Mouse (Mus musculus): ENCODE measurements at regions not wholly inside any gene's neighbourhood (a gene's known extent, or its start where the extent isn't known, plus 50 kb on each side); places are given as distances from the start of the nearest gene placed in this dataset.
"Not testable (repeated sequence)": the region's sequence is repeated elsewhere in the genome, so short reads cannot be mapped to it uniquely, and the experiment has no call there.

GRCm38 (mm10) chr13:103622324-103622723 is 152.1 kb downstream of the Srek1 start:
- DNase-seq (ENCODE audit: extremely low read depth, low read depth): no peak

DNA sequence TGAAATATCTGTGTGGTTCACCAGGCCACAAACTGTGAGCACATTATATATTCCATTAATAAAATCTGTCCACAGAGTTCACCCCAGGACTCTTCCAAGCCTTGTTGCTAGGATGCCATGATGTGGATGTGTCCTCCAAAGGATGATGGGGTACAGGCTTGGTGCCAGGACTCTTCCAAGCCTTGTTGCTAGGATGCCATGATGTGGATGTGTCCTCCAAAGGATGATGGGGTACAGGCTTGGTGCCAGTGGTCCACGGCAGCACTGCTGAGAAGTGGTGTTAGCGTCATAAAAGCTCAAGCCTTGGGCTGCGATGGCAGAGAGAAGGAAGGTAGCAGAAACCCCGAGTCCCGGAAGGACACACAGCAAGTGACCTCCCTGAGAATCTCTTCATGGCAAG is 153.4 kb downstream of the Srek1 start:
- not testable (repeated sequence) for DNase-seq (ENCODE audit: extremely low read depth, low read depth)

GRCm38 (mm10) chr13:103613333-103613725 is 161.1 kb downstream of the Srek1 start:
- no peak for DNase-seq (ENCODE audit: extremely low read depth, low read depth)

DNA sequence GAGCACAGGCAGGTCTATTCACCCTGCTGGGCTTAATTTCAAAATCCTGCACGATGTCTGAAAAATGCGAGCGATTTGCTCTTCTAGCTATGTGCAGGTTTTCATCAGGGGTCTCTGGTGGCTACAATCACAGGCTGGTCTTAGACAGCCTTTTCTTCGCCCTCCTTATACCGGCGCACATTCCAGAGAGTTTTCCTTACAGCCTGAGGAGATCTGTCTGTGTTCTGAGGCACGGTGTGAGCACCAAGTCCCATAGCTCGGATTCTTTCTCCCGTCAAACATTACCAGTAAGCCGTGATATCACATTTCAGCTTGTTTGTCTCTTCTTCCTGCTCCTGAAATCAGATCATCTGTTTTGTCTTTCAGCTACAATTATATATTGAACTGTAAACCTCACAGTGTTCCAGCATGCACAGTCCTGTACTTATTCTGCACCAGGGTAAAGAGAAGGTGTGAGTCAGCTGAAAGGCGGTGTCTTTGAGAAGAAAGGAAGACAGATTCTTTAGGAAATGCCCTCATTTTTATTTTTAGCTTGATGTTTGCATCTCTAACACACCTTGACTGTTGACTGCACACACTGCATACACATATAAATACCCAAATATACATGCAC is 161.6 kb downstream of the Srek1 start:
- DNase-seq (ENCODE audit: extremely low read depth, low read depth): no peak

- DNase-seq (ENCODE audit: extremely low read depth, low read depth): no peak
These were observed 172.1 kb downstream of the Srek1 start for GRCm38 (mm10) chr13:103602302-103602701.

DNA sequence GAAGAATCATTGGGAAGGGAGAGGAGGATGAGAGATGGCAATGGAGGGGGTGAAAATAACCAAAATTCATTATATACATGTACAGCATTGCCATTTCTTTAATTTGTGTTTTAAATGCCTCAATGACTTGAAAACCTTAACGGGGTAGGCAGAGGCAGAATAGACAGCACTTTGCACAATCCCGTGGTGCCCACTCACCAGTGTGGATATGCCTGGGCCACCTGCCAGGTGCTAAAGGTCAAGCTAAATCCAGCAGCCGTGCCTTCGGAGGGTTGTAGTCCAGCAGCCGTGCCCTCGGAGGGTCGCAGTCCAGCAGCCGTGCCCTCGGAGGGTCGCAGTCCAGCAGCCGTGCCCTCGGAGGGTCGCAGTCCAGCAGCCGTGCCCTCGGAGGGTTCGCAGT is 182.0 kb downstream of the Srek1 start:
- no peak for DNase-seq (ENCODE audit: extremely low read depth, low read depth)

- DNase-seq (ENCODE audit: extremely low read depth, low read depth): no peak
These were observed 182.5 kb downstream of the Srek1 start for GRCm38 (mm10) chr13:103591874-103592273.

GRCm38 (mm10) chr13:103591381-103591780 is 183.0 kb downstream of the Srek1 start:
- not testable (repeated sequence) for DNase-seq (ENCODE audit: extremely low read depth, low read depth)

DNA sequence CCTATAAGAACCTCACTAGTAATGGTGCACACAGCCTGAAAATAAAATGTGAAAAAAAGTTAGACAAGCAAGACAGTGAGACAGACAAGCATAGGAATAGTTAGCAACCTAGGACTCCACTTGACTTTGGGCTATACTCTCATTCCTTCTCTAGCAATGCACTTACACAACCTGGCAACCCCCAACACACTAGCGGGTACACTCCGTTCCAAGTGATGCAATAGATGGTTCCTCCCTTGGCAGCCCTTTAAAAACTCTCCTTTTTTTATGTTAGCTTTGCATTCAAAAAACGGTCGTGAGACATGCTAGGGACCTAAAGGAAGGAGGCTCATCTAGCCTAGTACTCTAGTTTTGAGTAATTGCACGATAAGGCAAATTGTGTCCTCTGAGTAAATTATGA is 184.8 kb downstream of the Srek1 start:
- no peak for DNase-seq (ENCODE audit: extremely low read depth, low read depth)

GRCm38 (mm10) chr13:103576856-103577255 is 197.6 kb downstream of the Srek1 start:
- DNase-seq (ENCODE audit: extremely low read depth, low read depth): no peak

- DNase-seq (ENCODE audit: extremely low read depth, low read depth): no peak
These were observed 209.7 kb downstream of the Srek1 start for GRCm38 (mm10) chr13:103564715-103565114.

- no peak for DNase-seq (ENCODE audit: extremely low read depth, low read depth)
These were observed 212.4 kb downstream of the Srek1 start for GRCm38 (mm10) chr13:103561795-103562705.

DNA sequence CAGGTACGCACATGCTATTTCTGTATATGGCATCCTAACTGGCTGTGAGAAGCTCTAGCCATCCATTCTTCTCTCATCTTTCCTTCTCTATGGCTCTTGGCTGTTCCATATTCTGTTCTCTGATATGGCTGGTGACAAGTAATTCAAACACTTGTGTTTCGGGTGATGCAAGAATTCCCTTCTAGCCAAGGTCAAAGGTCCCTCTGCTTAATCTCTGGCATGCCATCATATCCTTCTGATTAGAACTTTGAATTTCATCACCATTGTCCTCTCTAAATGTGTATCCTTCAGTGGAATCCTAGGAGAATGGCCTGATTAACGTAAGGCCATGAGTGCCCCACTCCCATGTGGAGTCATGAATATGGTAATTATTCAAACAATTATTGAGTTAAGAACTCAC is 215.5 kb downstream of the Srek1 start:
- no peak for DNase-seq (ENCODE audit: extremely low read depth, low read depth)

GRCm38 (mm10) chr13:103539577-103539976 is 205.3 kb upstream of the Mast4 start:
- no peak for DNase-seq (ENCODE audit: extremely low read depth, low read depth)

GRCm38 (mm10) chr13:103513825-103514224 is 179.5 kb upstream of the Mast4 start:
- DNase-seq (ENCODE audit: extremely low read depth, low read depth): no peak

- DNase-seq (ENCODE audit: extremely low read depth, low read depth): no peak
These were observed 178.2 kb upstream of the Mast4 start for GRCm38 (mm10) chr13:103512476-103512875.

GRCm38 (mm10) chr13:103504987-103505386 is 170.7 kb upstream of the Mast4 start:
- no peak for DNase-seq (ENCODE audit: extremely low read depth, low read depth)

- DNase-seq (ENCODE audit: extremely low read depth, low read depth): no peak
These were observed 165.1 kb upstream of the Mast4 start for GRCm38 (mm10) chr13:103499376-103499775.

DNA sequence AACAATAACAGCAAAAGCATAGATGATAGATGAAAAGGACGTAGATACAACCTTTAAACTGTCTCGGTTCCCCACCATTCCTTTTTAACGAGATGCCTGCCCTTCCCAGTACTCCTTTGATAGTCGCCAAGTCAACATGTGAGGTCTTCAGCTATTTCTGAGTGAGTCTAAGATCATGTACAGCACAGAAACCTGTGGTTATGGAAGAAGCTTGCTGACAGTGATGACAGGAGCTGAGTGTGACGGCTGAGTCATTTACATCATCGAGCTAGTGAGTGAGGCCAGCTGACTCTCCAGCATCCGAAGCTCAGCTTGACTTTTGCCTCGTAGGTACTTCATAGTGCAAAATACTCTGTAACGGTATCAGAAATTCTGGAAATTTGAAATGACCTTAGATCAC is 160.1 kb upstream of the Mast4 start:
- DNase-seq (ENCODE audit: extremely low read depth, low read depth): no peak

GRCm38 (mm10) chr13:103493567-103493966 is 159.3 kb upstream of the Mast4 start:
- no peak for DNase-seq (ENCODE audit: extremely low read depth, low read depth)

- DNase-seq (ENCODE audit: extremely low read depth, low read depth): no peak
These were observed 155.8 kb upstream of the Mast4 start for GRCm38 (mm10) chr13:103490049-103490448.

- DNase-seq (ENCODE audit: extremely low read depth, low read depth): no peak
These were observed 149.8 kb upstream of the Mast4 start for GRCm38 (mm10) chr13:103484092-103484491.

GRCm38 (mm10) chr13:103483392-103483791 is 149.1 kb upstream of the Mast4 start:
- no peak for DNase-seq (ENCODE audit: extremely low read depth, low read depth)

Data from MEL-GATA-1-ER (cell line).